Mouse (Mus musculus): ENCODE measurements around the gene Gm17482. TPM values are rescaled to one million over a fixed set of nuclear protein-coding genes. Genes with fewer than 3 reads are reported as not detected.

Gm17482 gene
- polyA plus RNA-seq, 1 experiment from 2014 or later: not detected

DNA sequence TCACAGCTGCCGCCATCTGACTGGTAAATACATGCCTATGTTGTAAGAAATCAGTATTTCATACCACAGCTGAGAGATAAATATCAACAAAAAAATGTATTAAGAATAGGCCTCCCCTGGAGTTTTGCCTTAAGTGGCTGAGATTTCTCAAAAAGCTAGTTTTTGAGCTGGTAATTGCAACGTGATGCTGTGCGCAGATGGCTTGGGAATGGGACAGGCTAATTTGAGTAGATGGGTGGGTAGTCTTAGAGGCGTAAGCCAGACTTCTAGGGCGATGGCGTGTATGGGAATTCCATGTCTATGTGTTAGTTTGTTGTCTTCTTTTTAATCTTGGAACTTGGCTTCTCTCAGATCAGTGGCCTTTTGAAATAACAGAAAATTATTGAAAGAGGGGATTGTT is 64.7 kb downstream of the Gm17482 start:
- Histone ChIP-seq H3K4me1 (replicated peaks; ENCODE audit: control insufficient read depth, insufficient read depth, low read length) (no peaks in the 10 kb centered on the region), H3K9ac (ENCODE audit: low read length) (no peak overlapping the region), H3K9me3 (ENCODE audit: control insufficient read depth, low read length) (no peaks in the 10 kb centered on the region), H3K27me3 (replicated peaks; ENCODE audit: control insufficient read depth, insufficient read depth, low read length) (no peaks in the 10 kb centered on the region), H3K27ac (ENCODE audit: low read depth) (no peak overlapping the region), H3K4me2 (ENCODE audit: low read length) (no peak overlapping the region), H3K4me3 (ENCODE audit: low read depth, low read length) (no peak overlapping the region), H3K36me3 (ENCODE audit: control insufficient read depth, insufficient read depth, low read length) (no peaks in the 10 kb centered on the region)
- peak; percentile 15 for DNase-seq (ENCODE audit: low spot score)
- ATAC-seq (replicated peaks; ENCODE audit: low FRiP score, low TSS enrichment, low read depth): no peak
- WGBS: 92% methylated on average over 6 of the region's 6 CpGs

DNA sequence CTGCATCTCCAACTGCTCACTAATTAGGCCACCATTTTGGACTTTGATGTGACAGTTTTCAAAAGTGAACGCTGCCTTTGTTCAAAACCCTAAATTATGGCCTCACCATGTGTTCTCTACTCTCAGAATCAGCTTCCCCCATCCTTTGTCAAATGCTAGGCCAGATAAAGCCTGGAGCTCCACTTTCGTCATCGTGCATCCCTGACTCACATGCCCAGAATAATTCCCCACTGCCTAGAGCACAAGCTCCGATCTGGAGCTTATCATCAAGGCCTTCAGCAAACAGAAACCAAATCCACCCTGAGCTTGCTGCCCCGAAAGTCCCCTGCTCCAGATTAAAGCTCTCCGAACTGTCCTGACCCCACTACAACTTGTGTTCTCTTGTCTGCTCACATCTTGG is 65.5 kb downstream of the Gm17482 start:
- Histone ChIP-seq H3K9me3 (ENCODE audit: control insufficient read depth, low read length) (no peaks in the 10 kb centered on the region), H3K27ac (ENCODE audit: low read depth) (no peak overlapping the region), H3K36me3 (ENCODE audit: control insufficient read depth, insufficient read depth, low read length) (no peaks in the 10 kb centered on the region), H3K4me1 (replicated peaks; ENCODE audit: control insufficient read depth, insufficient read depth, low read length) (no peaks in the 10 kb centered on the region), H3K4me2 (ENCODE audit: low read length) (no peak overlapping the region), H3K27me3 (replicated peaks; ENCODE audit: control insufficient read depth, insufficient read depth, low read length) (no peaks in the 10 kb centered on the region), H3K9ac (ENCODE audit: low read length) (no peak overlapping the region), H3K4me3 (ENCODE audit: low read depth, low read length) (no peak overlapping the region)
- WGBS: 63% methylated on average over 6 of the region's 6 CpGs
- DNase-seq (ENCODE audit: low spot score) (peak; percentile 47), ATAC-seq (replicated peaks; ENCODE audit: low FRiP score, low TSS enrichment, low read depth) (no peak)

DNA sequence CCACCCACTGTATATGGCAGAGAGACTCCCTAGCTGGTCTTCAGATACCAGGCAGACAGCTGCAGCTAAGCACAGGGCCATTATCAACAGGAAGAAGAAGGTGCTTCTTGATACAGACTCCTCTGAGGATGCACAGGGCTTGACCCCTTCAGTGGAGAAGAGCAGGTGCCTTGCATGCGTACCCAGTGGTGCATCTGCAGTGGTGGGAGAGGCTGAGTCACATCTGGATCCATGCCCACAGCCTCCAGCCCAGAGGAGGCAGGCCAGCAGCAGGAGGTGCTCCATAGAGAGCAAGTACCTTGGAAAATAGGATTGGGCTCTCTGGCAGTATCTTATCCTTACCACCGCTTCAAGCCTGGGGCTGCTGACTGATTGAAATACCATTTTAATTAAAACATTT is 66.7 kb downstream of the Gm17482 start:
- DNase-seq (ENCODE audit: low spot score) (peak; percentile 28), ATAC-seq (replicated peaks; ENCODE audit: low FRiP score, low TSS enrichment, low read depth) (no peak)
- Histone ChIP-seq H3K36me3 (ENCODE audit: control insufficient read depth, insufficient read depth, low read length) (no peaks in the 10 kb centered on the region), H3K4me3 (ENCODE audit: low read depth, low read length) (no peak overlapping the region), H3K9me3 (ENCODE audit: control insufficient read depth, low read length) (no peaks in the 10 kb centered on the region), H3K4me1 (replicated peaks; ENCODE audit: control insufficient read depth, insufficient read depth, low read length) (no peaks in the 10 kb centered on the region), H3K4me2 (ENCODE audit: low read length) (no peak overlapping the region), H3K9ac (ENCODE audit: low read length) (no peak overlapping the region), H3K27me3 (replicated peaks; ENCODE audit: control insufficient read depth, insufficient read depth, low read length) (no peaks in the 10 kb centered on the region), H3K27ac (ENCODE audit: low read depth) (no peak overlapping the region)
- WGBS: 84% methylated on average over 2 of the region's 2 CpGs

DNA sequence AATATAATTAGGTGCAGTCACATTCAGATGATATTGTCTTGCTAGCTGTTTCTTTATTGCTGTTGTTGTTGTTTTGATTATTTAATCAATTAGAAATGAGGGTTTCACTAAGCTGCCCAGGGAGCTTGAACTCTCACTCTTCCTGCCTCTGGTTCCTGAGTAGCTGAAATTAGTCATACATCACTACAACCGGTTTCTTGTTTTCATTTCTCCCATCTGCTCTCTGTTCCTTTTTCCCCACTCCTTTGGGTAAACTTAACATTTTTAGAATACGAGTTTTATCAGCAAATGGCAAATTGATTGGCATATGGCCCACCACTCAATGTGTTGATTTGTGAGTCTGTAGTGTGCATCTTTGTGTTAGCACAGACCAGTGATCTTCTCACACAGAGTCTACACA is 80.0 kb downstream of the Gm17482 start:
- H3K27me3 ChIP-seq (replicated peaks; ENCODE audit: control insufficient read depth, insufficient read depth, low read length): no peaks in the 10 kb centered on the region
- ATAC-seq (replicated peaks; ENCODE audit: low FRiP score, low TSS enrichment, low read depth): no peak
- H3K4me2 ChIP-seq (ENCODE audit: low read length): no peak overlapping the region
- no peaks in the 10 kb centered on the region for H3K36me3 ChIP-seq (ENCODE audit: control insufficient read depth, insufficient read depth, low read length)
- H3K4me1 ChIP-seq (replicated peaks; ENCODE audit: control insufficient read depth, insufficient read depth, low read length): no peaks in the 10 kb centered on the region
- no peak overlapping the region for H3K9ac ChIP-seq (ENCODE audit: low read length)
- no peak overlapping the region for H3K27ac ChIP-seq (ENCODE audit: low read depth)
- 68% methylated on average over 2 of the region's 2 CpGs for WGBS
- no peaks in the 10 kb centered on the region for H3K9me3 ChIP-seq (ENCODE audit: control insufficient read depth, low read length)
- DNase-seq (ENCODE audit: low spot score): no peak
- no peak overlapping the region for H3K4me3 ChIP-seq (ENCODE audit: low read depth, low read length)

Other genes with a start within 250 kb of the Gm17482 start
- gene Tamm41, start 189.5 kb upstream of the Gm17482 start, polyA plus RNA-seq (2014; fragmentation: Nextera tagmentation; extraction: Ambion mirVana): 73.3 and 77.2 TPM in 2 replicates
- gene Syn2, start 92.4 kb upstream of the Gm17482 start, polyA plus RNA-seq (2014; fragmentation: Nextera tagmentation; extraction: Ambion mirVana): 2.7 and 2.9 TPM in 2 replicates
- 0.12 and 0.70 TPM in 2 replicates for gene Timp4, start 24.9 kb downstream of the Gm17482 start, polyA plus RNA-seq (2014; fragmentation: Nextera tagmentation; extraction: Ambion mirVana)
- gene Pparg, start 133.6 kb downstream of the Gm17482 start, polyA plus RNA-seq (2014; fragmentation: Nextera tagmentation; extraction: Ambion mirVana): 11.6 and 13.6 TPM in 2 replicates

All from intestine, embryonic 14.5 days (tissue).